Mouse (Mus musculus): ENCODE data around the gene Gpr153. TPM values are rescaled to one million over a fixed set of nuclear protein-coding genes. Genes with fewer than 3 reads are reported as not detected.

Gene Gpr153
- total RNA-seq, 2 experiments from 2014 or later: 28.6 to 31.1 TPM

DNA sequence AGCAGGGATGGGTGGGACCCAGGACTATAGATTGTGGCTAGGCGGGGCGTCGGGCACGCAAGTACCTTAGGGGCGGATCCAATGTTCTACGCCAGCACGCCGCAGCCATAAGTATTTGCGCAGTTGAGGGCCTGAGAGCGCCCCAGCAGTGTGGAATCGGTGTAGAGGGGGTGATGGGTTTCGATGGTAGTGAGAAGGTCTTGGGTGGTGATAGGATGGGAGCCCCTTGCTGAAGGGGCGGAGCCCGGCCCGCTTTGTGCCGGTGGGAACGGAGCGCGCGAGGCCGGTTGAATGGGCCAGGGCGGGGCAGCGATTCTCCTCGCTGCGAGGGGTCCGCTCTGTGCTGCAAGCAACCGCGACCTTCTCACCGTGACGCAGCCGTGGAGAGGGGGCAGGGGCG is 12.2 kb downstream of the Gpr153 start:
- no peak for DNase-seq
- intact Hi-C loops (cut with DNase I): loop anchor here (5.0 kb wide), 1 partner anchor 109 kb away; the partner anchor contains the start of gene Acot7

DNA sequence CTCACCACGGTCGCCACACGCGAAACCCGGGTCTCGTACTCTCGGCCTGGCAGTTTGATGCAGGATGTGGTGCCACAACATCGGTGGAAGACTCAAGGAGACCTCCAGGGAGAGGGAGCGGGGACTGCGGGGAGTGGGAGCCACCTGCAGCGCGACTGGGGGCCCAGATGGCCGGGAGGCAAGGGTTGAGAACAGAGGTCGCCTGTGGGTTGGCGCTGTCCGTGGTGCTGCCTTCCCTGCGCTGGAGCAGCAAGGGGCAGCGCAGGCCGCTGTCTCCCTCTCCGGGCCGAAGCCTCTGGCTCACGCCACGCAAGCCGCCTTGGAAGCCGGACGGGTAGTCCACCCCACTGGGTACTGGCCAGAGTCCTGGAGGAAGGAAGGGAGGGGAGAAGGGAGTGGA is 12.9 kb downstream of the Gpr153 start:
- intact Hi-C loops (cut with DNase I): loop anchor here (5.0 kb wide), 1 partner anchor 110 kb away; the partner anchor contains the start of gene Acot7
- no peak for DNase-seq

- DNase-seq: no peak
- intact Hi-C loops (cut with DNase I): loop anchor here (5.0 kb wide), 1 partner anchor 110 kb away; the partner anchor contains the start of gene Acot7
These were observed 13.5 kb downstream of the Gpr153 start for GRCm38 (mm10) chr4:152287317-152288120.

GRCm38 (mm10) chr4:152288398-152288945 is 14.4 kb downstream of the Gpr153 start:
- DNase-seq: no peak
- intact Hi-C loops (cut with DNase I): loop anchor here (5.0 kb wide), 1 partner anchor 111 kb away; the partner anchor contains the start of gene Acot7

- intact Hi-C loops (cut with DNase I): no loop called here
- DNase-seq: no peak
These were observed 16.4 kb downstream of the Gpr153 start for GRCm38 (mm10) chr4:152290385-152290784.

DNA sequence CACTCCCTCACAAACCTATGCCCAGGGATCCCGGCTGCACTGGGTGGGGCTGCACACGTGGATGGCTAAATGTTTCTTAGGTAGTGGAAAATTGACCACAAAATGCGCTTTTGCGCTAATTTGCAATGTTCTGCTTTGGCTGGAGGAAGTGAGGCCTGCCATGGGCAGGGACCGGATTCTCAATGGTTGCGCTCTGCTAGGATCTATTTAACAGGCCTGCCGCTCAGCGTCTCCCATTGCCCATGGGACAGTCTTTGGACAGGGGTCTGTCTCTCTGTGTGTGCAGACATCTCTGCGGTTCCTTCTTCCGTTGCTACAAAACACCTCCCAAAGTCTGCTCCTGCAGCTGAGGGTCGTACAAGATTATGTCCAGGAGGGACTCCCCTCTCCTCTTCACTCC is 17.0 kb downstream of the Gpr153 start:
- no peak for DNase-seq
- intact Hi-C loops (cut with DNase I): no loop called here

DNA sequence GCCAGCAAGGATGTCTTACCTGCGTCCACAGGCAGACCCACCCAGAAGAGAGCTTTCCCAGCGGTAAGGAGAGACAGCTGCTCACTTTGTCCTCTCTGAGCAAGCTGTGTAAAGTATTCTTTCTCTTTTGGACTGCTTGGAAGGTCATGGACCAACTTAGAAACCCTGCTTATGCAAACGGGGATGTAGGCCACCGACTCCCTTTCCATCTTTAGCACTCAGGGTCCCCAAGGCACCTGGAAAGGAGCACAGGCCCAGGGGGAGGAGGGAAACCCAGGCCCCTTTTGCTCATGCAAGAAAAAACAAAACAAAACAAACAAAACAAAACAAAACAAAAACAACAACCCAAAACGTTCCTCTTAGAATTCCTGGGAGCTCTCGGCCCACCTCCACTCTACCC is 17.5 kb downstream of the Gpr153 start, which contains the start of gene Hes3:
Gene Hes3 (minus strand): TSS at position 101 of the 400 bp plus-strand sequence.
- no peak for DNase-seq
- intact Hi-C loops (cut with DNase I): no loop called here

- intact Hi-C loops (cut with DNase I): no loop called here
- DNase-seq: no peak
These were observed 18.2 kb downstream of the Gpr153 start for GRCm38 (mm10) chr4:152292102-152292765.

- intact Hi-C loops (cut with DNase I): no loop called here
- no peak for DNase-seq
These were observed 20.3 kb downstream of the Gpr153 start for GRCm38 (mm10) chr4:152294188-152294929.

DNA sequence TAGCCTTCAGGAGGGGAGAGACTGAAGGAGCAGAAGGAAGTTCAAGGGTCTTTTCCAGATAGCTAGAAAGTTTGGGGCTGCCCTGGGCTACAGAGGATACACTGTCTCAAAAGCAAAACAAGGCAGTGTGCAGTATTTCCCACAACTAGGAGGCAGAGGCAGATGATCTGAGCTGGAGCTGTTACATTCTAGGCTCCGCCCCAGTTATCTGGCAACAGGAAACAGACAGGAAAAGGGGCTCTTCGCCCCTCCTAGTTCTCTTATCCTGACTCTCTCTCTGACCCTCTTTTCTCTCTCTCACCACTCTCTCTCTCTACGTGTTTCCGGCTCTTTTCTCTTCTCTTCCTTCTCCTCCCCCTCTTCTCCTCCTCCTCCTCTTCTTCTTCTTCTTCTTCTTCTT is 21.9 kb downstream of the Gpr153 start:
- intact Hi-C loops (cut with DNase I): no loop called here
- no peak for DNase-seq

GRCm38 (mm10) chr4:152296371-152296770 is 22.3 kb downstream of the Gpr153 start:
- intact Hi-C loops (cut with DNase I): no loop called here

GRCm38 (mm10) chr4:152296874-152297861 is 23.1 kb downstream of the Gpr153 start, which contains the start of gene Icmt:
TSS of gene Icmt (plus strand) at chr4:152297227.
- intact Hi-C loops (cut with DNase I): no loop called here
- peak; percentile 100 for DNase-seq

More at GRCm38 (mm10) chr4:152296371-152296770, 22.3 kb downstream of the Gpr153 start:
- DNase-seq: no peak

GRCm38 (mm10) chr4:152298836-152299235 is 24.8 kb downstream of the Gpr153 start:
- DNase-seq: no peak
- intact Hi-C loops (cut with DNase I): no loop called here

- intact Hi-C loops (cut with DNase I): no loop called here
- peak; percentile 80 for DNase-seq
These were observed 26.3 kb downstream of the Gpr153 start for GRCm38 (mm10) chr4:152300375-152300774.

GRCm38 (mm10) chr4:152302012-152302411 is 28.0 kb downstream of the Gpr153 start:
- DNase-seq: no peak
- intact Hi-C loops (cut with DNase I): no loop called here

GRCm38 (mm10) chr4:152303172-152303571 is 29.1 kb downstream of the Gpr153 start:
- intact Hi-C loops (cut with DNase I): no loop called here
- no peak for DNase-seq

DNA sequence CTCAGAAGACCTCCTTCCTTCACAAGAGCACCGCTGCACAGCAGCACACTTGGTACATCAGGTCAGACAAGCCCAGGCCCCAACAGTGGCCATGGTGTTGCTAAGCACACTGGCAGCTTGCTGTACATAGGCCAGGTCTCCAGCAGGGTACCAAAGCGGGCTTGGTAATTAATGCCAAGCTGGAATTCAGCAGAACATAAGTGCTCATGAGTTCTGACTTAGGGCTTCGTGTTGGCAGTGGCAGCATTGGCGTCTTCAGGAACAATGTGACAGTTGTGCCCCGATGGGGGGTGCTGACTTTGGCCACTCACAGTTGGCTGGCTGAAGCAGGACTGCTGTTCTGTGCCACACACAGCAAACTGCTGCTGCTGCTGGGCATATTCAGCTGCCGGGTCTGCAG is 30.7 kb downstream of the Gpr153 start:
- intact Hi-C loops (cut with DNase I): no loop called here
- DNase-seq: peak; percentile 87

DNA sequence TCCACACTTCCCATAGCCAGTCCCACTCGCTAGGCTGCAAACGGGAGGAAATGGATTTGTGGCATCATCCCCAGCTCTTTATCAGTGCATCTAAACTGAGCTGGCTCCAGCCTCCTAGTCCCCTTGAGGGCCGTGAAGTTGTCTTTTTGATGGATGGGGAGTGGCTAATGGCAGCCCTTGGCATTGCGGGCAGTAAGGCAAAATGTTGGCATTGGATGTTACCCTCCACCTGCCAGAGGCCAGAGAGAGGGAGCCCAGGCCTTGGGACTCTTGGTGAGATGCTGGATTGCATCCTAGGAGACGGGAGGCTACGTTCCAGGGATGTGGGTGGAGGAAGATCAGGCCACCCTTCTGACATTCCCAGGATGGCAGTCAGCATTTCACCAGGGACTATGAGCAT is 32.0 kb downstream of the Gpr153 start:
- intact Hi-C loops (cut with DNase I): no loop called here
- DNase-seq: no peak

GRCm38 (mm10) chr4:152307542-152307941 is 33.5 kb downstream of the Gpr153 start:
- DNase-seq: no peak
- intact Hi-C loops (cut with DNase I): no loop called here

All from left cerebral cortex, postnatal 4 days (tissue).